Mouse (Mus musculus): ENCODE measurements around the gene Col9a3. TPM values are rescaled to one million over a fixed set of nuclear protein-coding genes. Genes with fewer than 3 reads are reported as not detected.
A peak's percentile ranks its signal among the peaks of the same experiment; 100 is the strongest.

Col9a3 gene
- 14.5 and 17.7 TPM in 2 replicates for polyA plus RNA-seq (2012; rRNA removed)

GRCm38 (mm10) chr2:180597490-180597889 is at the start of gene Col9a3:
Col9a3 (plus strand) TSS chr2:180597790.
- DNase-seq (ENCODE audit: extremely low spot score in 1 of 2, low spot score in 1 of 2) = no peak

GRCm38 (mm10) chr2:180552340-180552739 is 45.2 kb upstream of the Col9a3 start:
- no peak for DNase-seq (ENCODE audit: extremely low spot score in 1 of 2, low spot score in 1 of 2)

GRCm38 (mm10) chr2:180555219-180555618 is 42.4 kb upstream of the Col9a3 start:
- peak in 1 of 2 experiments; percentile 21 for DNase-seq (ENCODE audit: extremely low spot score in 1 of 2, low spot score in 1 of 2)

GRCm38 (mm10) chr2:180556470-180556869 is 41.1 kb upstream of the Col9a3 start:
- no peak for DNase-seq (ENCODE audit: extremely low spot score in 1 of 2, low spot score in 1 of 2)

DNA sequence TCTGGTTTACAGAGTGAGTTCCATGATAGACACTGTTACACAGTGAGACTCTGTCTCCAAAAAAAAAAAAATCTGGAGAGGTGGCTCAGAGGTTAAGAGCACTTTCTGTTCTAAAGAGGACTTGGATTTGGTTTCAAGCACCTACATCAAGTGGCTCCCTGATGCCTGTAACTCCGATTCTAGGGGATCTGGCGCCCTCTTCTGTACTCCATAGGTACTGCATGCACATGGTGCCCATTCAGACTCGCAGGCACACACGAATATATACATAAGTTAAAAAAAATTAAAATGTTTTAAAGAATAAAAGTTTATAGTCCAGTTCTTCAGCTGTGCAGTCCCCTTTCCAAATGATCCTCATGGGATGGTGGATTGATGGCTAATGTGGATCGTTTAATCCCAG is 37.3 kb upstream of the Col9a3 start:
- DNase-seq (ENCODE audit: extremely low spot score in 1 of 2, low spot score in 1 of 2) = no peak

DNA sequence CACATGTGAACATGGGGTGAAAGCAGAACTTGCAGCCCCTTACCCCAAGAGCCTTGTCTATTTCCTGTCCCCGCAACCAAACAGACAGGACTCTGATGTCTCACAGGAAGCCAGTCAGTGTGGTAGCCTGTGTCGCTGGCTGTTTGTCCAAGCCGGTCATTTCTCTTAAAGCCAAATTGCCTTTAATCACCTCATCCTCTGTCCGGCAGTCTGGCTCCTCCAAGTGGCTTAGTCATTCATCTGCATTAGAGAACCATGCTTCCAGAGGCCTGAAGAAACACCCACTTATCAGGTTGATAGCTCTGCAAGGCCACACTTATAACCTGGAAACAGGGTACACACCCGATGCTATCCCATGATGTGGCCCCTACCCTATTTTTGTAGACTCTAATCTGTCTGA is 35.4 kb upstream of the Col9a3 start:
- DNase-seq (ENCODE audit: extremely low spot score in 1 of 2, low spot score in 1 of 2) = no peak

DNA sequence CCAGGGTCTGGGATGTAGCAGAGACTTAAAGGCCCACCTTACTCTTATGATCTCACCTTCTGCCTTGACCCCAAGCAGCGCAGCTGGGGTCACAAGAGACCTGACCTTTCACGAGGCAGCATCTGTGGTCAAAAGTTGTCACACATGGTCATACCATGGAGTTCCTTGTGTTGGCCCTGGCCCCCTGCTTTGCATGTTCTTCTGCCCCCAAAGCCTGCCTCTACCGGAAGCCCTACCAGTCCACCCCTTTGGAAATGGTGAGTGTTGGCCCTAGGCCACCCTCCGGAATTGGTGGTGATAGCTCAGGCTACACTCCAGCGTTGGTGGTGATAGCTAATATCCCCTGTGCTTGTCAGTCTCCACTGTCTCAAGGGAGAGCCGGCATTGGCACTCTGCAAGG is 34.3 kb upstream of the Col9a3 start:
- no peak for DNase-seq (ENCODE audit: extremely low spot score in 1 of 2, low spot score in 1 of 2)

DNA sequence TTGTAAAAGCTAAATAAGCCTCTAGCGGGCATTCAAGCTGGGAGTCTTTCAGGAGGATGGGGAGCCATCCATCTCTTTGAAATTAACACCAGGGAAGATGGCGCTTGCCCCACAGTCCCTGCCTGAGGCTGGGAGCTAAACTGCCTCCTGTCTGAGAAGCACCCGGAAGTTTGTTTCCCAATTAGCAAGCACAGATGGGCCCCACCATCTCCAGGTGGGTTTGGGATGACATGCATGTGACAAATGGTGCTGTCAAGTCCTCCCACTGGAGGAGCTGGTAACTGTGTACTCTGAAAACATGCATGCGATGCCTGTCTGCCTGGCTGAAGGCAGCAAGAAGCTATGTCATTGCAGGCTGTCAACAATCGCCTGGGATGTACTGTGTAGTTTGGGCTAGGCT is 33.7 kb upstream of the Col9a3 start:
- DNase-seq (ENCODE audit: extremely low spot score in 1 of 2, low spot score in 1 of 2) = no peak

DNA sequence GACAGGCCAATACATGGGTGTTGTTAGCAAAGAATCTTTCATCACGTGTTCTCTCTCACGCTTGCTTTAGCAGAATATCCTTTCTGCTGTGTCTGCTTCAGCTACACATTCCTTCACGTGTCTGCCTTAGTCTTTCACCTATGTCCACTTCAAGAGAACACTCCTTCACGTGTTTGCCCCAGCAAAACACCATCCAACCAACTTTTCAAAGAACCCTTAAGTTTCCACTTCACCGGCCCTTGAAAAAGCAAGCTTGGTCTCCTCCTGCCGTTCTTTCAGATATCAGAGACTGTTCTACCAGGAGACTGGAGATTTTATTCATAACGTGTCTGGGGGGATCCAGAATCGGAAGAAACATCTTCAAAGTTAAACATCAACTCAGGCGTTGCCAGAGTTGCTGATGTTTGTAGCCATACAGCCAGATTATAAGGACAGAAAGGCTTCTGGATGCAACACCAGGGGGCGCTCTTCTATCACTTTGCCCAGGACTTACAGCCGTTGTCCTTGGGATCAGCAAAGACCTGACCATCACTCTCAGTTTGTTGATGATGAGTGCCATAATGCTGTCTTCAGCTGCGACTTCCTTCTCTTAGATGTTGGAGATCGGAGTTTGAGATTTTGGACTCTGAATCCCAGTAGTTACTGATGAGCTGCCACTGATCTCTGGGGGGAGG is 31.2 kb upstream of the Col9a3 start:
- no peak for DNase-seq (ENCODE audit: extremely low spot score in 1 of 2, low spot score in 1 of 2)

DNA sequence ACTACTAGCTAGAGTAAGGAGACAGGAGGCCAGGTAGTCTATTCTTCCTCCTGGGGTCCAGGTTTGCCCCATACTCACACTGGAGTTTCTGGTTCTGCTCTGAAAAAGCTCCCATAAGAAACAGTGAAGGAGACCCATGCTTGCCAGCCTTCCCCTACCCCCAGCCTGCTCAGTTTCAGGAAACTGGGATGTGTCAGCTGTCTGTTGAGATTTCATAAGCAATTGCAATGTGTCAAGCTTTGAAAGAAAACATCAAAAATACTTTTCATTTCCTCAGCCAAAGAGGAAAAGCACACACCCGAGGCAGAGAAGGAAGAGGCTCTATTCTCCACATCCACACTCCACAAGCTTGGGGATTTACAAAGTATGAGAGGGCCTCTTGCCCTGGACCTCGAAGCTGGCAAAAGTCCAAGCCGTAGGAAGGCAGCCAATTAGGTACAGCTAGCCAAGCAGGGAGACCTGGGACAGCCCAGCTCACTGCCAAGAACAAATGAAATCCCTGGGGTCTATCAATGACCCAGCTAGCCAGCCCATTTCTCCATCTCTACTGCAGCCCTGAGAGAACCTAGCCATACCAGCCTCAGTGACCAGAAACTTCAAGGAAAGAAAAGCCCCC is 28.5 kb upstream of the Col9a3 start:
- DNase-seq (ENCODE audit: extremely low spot score in 1 of 2, low spot score in 1 of 2) = peak in 1 of 2 experiments; percentile 16

DNA sequence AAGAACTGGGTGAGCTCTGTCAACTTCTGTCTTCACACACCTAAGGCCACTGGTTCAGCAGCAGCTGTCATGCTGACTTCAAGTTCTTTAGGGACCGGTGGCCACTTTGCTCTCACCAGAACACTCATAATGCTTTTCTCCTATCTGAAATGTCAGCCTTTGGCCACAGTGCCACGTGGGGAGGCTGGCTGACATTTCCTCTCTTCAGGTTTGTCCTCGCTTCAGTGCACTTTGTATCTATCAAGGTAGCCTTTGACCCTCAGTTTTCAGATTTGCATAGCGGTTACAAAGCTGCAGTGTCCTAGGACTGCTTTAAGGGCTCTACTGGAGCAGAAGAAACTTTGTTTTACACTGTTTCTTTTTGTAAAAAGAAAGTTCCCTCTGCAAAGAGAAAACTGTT is 21.1 kb upstream of the Col9a3 start:
- no peak for DNase-seq (ENCODE audit: extremely low spot score in 1 of 2, low spot score in 1 of 2)

DNA sequence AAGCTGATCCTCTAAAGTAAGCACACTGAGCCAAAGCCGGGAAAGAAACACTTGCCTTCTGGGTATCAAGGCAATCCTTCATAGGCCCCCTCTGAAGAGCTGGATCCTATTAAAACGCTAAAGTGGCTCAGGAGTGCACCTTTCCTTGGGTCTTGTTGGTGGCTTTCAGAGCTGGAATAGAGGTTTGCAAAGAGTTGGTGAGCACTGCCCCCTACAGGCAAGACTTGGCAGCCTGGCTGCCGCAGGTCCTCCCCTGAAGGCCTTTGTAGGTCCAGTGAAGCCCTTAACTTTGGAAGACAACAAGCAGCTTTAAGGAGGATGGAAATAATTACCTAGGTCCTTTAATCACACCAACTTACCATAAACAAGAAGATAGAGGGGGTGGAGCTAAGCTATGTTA is 18.9 kb upstream of the Col9a3 start:
- DNase-seq (ENCODE audit: extremely low spot score in 1 of 2, low spot score in 1 of 2) = peak in 1 of 2 experiments; percentile 86

- DNase-seq (ENCODE audit: extremely low spot score in 1 of 2, low spot score in 1 of 2) = no peak
Observed at GRCm38 (mm10) chr2:180581002-180581401, 16.6 kb upstream of the Col9a3 start, which contains the start of gene Mrgbp. Mrgbp (plus strand) TSS chr2:180581304.

GRCm38 (mm10) chr2:180582481-180583153 is 15.0 kb upstream of the Col9a3 start:
- peak; percentile 90 to 99 for DNase-seq (ENCODE audit: extremely low spot score in 1 of 2, low spot score in 1 of 2)

GRCm38 (mm10) chr2:180583154-180583507 is 14.5 kb upstream of the Col9a3 start:
- DNase-seq (ENCODE audit: extremely low spot score in 1 of 2, low spot score in 1 of 2) = no peak

GRCm38 (mm10) chr2:180588736-180589122 is 8.9 kb upstream of the Col9a3 start:
- DNase-seq (ENCODE audit: extremely low spot score in 1 of 2, low spot score in 1 of 2) = no peak

DNA sequence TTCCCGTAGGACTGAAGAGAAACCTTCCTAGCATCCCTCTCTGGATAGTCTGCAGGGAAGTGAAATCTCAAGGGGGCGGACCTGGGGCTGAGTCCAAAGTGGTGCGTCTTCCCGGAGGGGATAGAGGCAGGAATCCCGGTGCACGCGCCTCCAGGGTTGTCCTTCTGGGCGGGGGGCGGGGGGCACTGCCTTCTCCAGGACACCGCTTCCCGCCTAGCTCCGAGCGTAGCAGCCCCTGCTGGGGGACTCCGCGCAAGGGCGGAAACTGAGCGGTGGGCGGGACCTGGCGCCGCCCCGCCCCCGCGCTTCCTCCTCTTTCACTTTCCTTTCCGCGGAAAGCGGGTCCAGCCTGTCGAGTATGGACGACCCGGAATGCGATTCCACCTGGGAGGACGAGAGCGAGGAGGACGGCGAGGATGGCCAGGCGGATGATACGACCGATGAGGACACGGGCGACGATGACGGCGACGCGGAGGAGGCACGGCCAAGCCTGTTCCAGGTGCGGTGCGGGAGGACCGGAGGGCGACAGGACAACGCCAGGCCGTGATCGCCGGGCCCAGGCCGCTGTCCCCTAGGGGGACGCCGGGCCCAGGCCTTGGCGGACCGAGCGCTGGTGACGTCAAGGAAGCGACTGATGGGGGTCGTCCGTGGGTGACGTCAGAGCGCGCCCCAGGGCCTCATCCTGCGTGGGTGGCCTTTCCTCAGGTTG is 8.3 kb upstream of the Col9a3 start, which contains the start of gene Ogfr:
Ogfr (plus strand) TSS at position 123 of the 709 bp plus-strand sequence.
- DNase-seq (ENCODE audit: extremely low spot score in 1 of 2, low spot score in 1 of 2) = peak; percentile 64 to 84

- peak in 1 of 2 experiments; percentile 26 for DNase-seq (ENCODE audit: extremely low spot score in 1 of 2, low spot score in 1 of 2)
Observed at GRCm38 (mm10) chr2:180598157-180598705, 641 bp downstream of the Col9a3 start.

- DNase-seq (ENCODE audit: extremely low spot score in 1 of 2, low spot score in 1 of 2) = no peak
Observed at GRCm38 (mm10) chr2:180600569-180601021, 3.0 kb downstream of the Col9a3 start.

DNA sequence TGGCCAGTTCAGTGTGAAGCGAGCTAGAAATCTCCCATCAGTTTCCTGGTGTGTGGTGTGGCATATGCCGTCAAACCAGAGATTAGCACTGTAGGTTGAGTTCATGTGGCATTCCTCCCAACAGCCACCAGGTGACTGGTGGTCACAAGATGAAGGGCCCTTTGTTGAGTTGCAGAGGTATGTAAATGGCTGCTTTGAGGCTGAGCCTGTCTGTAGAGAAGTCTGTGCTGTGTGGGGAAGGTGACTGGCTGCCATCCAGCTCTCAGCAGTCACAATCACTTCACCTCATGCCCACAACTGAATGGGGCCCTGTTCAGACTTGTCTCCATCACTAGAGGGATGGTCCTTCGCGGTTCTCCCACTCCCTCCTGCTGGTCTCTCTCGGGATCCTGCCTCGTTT is 7.2 kb downstream of the Col9a3 start:
- no peak for DNase-seq (ENCODE audit: extremely low spot score in 1 of 2, low spot score in 1 of 2)

- DNase-seq (ENCODE audit: extremely low spot score in 1 of 2, low spot score in 1 of 2) = no peak
Observed at GRCm38 (mm10) chr2:180610283-180610682, 12.7 kb downstream of the Col9a3 start.
